Mouse (Mus musculus) olfactory bulb, adult 2 months (tissue): ENCODE measurements at regions not wholly inside any gene's neighbourhood (a gene's known extent, or its start where the extent isn't known, plus 50 kb on each side); places are given as distances from the start of the nearest gene placed in this dataset.

ENCODE experiments used
- H3K27ac ChIP-seq: fragments of 200-500 bp; 2 replicates; pipeline ENCODE4 v1.5.1; 2012; ENCODE audit warnings: low read depth, low read length; ENCODE audit not compliant: insufficient read depth
- H3K4me1 ChIP-seq: fragments of 200-500 bp; 2 replicates; pipeline ENCODE4 v1.6.1; 2012; ENCODE audit warnings: low read length; ENCODE audit not compliant: control insufficient read depth, insufficient read depth
- H3K4me3 ChIP-seq: fragments of 200-500 bp; 2 replicates; pipeline ENCODE4 v1.5.1; 2012; ENCODE audit warnings: mild to moderate bottlenecking, low read depth, low read length, moderate library complexity; ENCODE audit not compliant: insufficient read depth
- CTCF ChIP-seq: fragments of 200-500 bp; IDR thresholded peaks from 2 replicates; pipeline ENCODE4 v1.5.1; 2012; ENCODE audit warnings: low read depth, mild to moderate bottlenecking, low read length, moderate library complexity; ENCODE audit not compliant: insufficient read depth
- POLR2A ChIP-seq: fragments of 200-500 bp; IDR thresholded peaks from 2 replicates; pipeline ENCODE4 v1.6.1; 2012; ENCODE audit warnings: mild to moderate bottlenecking, low read depth, low read length, moderate library complexity; ENCODE audit not compliant: insufficient read depth
- WGBS: fragments of 180-500 bp; shearing (Covaris S2); methylation state at CpG from one replicate; pipeline ENCODE4 v1.1.7; 2018; 5-methylcytosine and 5-hydroxymethylcytosine counted together

DNA sequence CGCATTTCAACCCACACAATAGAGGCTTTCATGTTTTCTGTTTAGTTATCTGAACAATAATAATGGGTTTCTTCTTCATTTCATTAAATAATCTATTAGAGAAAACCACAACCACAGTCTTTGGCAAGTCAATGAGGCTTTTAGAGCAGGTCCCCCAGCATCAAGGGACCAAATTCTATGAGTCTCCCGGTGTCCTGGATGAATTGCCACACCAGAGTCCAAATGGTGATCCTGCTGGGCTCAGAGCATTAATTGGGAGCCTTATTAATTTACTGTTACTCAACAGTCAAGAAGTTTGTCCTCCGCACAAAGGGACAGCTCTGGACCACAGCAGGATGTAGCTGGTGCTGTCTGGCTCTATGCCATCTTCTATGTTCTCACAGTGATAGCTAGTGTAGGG lies 52.5 kb upstream of the Mtpn start:
- Histone ChIP-seq H3K4me3 (no peak overlapping the region), H3K27ac (no peak overlapping the region), H3K4me1 (0 out of 2 replicates have a peak, but pooled peaks cover 2% of the 10 kb centered on the region)
- TF ChIP-seq CTCF: no peak
- TF ChIP-seq POLR2A: no peak
- WGBS: 42% methylated on average over 3 of the region's 3 CpGs
